Comparison of ENCODE assay signal across 9 mouse cellular contexts in genomic region chr13:91908202-91908980, GRCm38 (mm10). TPM values are rescaled to one million over a fixed set of nuclear protein-coding genes. Genes with fewer than 3 reads are reported as not detected.
DNase-seq lines count a peak whose midpoint lies in the region; ATAC-seq and TF ChIP-seq lines count a peak whose summit lies in the region.
"Had no signal": no experiment of that assay in that cellular context is flagged by ENCODE, and none has a peak within 500 bp of the region (broad histone marks: within the 10 kb centered on the region; RNA-seq: fewer than 3 reads in every experiment).

No protein-coding gene starts in this region.

- H3K4me1 ChIP-seq in E14TG2a.4 (replicated peaks; ENCODE audit: low read depth, low read length), result no peaks in the 10 kb centered on the region
- H3K4me1 ChIP-seq in forebrain, embryonic 12.5 days, result 0 out of 2 replicates have a peak, but pooled peaks cover 3% of the 10 kb centered on the region
- H3K4me1 ChIP-seq in lung, embryonic 16.5 days (replicated peaks; ENCODE audit: control insufficient read depth, insufficient read depth, low read length), result no peaks in the 10 kb centered on the region
- H3K4me1 ChIP-seq: limb, embryonic 15.5 days had no signal

- 38% methylated on average over 10 of the region's 10 CpGs for WGBS in forebrain, embryonic 12.5 days
- 36% methylated on average over 10 of the region's 10 CpGs for WGBS in lung, embryonic 16.5 days

- H3K4me3 ChIP-seq in E14TG2a.4 (replicated peaks; ENCODE audit: low read length), result no peak overlapping the region
- H3K4me3 ChIP-seq in forebrain, embryonic 12.5 days (replicated peaks), result no peak overlapping the region
- H3K4me3 ChIP-seq in lung, embryonic 16.5 days (ENCODE audit: low read length), result no peak overlapping the region
- H3K4me3 ChIP-seq: limb, embryonic 15.5 days had no signal

- peak; percentile 85 for ATAC-seq in forebrain, embryonic 12.5 days (ENCODE audit: low FRiP score)
- ATAC-seq in lung, embryonic 16.5 days (ENCODE audit: low read depth), result peak; percentile 85

- no peak overlapping the region for H3K4me2 ChIP-seq in forebrain, embryonic 12.5 days
- no peak overlapping the region for H3K4me2 ChIP-seq in lung, embryonic 16.5 days (ENCODE audit: low read depth, low read length)
- H3K4me2 ChIP-seq: limb, embryonic 15.5 days had no signal

- no peaks in the 10 kb centered on the region for H3K36me3 ChIP-seq in E14TG2a.4 (ENCODE audit: insufficient read depth, low read length)
- no peaks in the 10 kb centered on the region for H3K36me3 ChIP-seq in forebrain, embryonic 12.5 days (replicated peaks)
- no peaks in the 10 kb centered on the region for H3K36me3 ChIP-seq in lung, embryonic 16.5 days (ENCODE audit: control insufficient read depth, insufficient read depth, low read length)
- H3K36me3 ChIP-seq: limb, embryonic 15.5 days had no signal

- H3K9me3 ChIP-seq in E14TG2a.4 (ENCODE audit: low read length), result no peaks in the 10 kb centered on the region
- H3K9me3 ChIP-seq in forebrain, embryonic 12.5 days, result no peaks in the 10 kb centered on the region
- H3K9me3 ChIP-seq in lung, embryonic 16.5 days (ENCODE audit: control insufficient read depth, low read length), result no peaks in the 10 kb centered on the region
- H3K9me3 ChIP-seq: limb, embryonic 15.5 days had no signal

- no peaks in the 10 kb centered on the region for H3K27me3 ChIP-seq in E14TG2a.4 (ENCODE audit: insufficient read depth, low read length)
- no peaks in the 10 kb centered on the region for H3K27me3 ChIP-seq in forebrain, embryonic 12.5 days
- no peaks in the 10 kb centered on the region for H3K27me3 ChIP-seq in lung, embryonic 16.5 days (ENCODE audit: control insufficient read depth, insufficient read depth, low read depth, low read length)
- H3K27me3 ChIP-seq: limb, embryonic 15.5 days had no signal

- peak; percentile 76 for TF ChIP-seq CTCF in E14TG2a.4 (conservative IDR thresholded peaks at IDR 0.05; ENCODE audit: low read length)

- H3K9ac ChIP-seq in forebrain, embryonic 12.5 days, result no peak overlapping the region
- no peak overlapping the region for H3K9ac ChIP-seq in lung, embryonic 16.5 days (ENCODE audit: low read length)
- H3K9ac ChIP-seq: limb, embryonic 15.5 days had no signal

- DNase-seq in brain, embryonic 18.5 days (ENCODE audit: low read depth, low spot score), result peak; percentile 43
- DNase-seq in heart, postnatal 4 days, result peak; percentile 89
- peak; percentile 66 to 91 for DNase-seq in layer of hippocampus, adult 18-20 months (ENCODE audit: low spot score in 2 of 2)
- DNase-seq in ovary, postnatal 14 days (ENCODE audit: low spot score), result peak; percentile 64
- peak; percentile 67 for DNase-seq in thymus, postnatal 0 days (ENCODE audit: low spot score)

- H3K27ac ChIP-seq in forebrain, embryonic 12.5 days, result no peak overlapping the region
- H3K27ac ChIP-seq in lung, embryonic 16.5 days (ENCODE audit: low read length), result no peak overlapping the region
- H3K27ac ChIP-seq: limb, embryonic 15.5 days had no signal

RNA-seq across cellular contexts. Expression of gene Ckmt2, which starts 31.7 kb away (rescaled TPM):
- not detected in 2 replicates for polyA plus RNA-seq in forebrain, embryonic 12.5 days (2016; fragmentation: Nextera tagmentation; extraction: Ambion mirVana)
- 100 to 1,000 TPM; 279 to 301 TPM for total RNA-seq in heart, postnatal 4 days (2021)
- under 1 TPM in 1 of 2 experiments, not detected in 1; 0.58 TPM for total RNA-seq in layer of hippocampus, adult 18-20 months (2021)
- 1.8 and 5.7 TPM in 2 replicates for polyA plus RNA-seq in lung, embryonic 16.5 days (2015; fragmentation: Nextera tagmentation; extraction: Ambion mirVana)
- not detected in 2 replicates for polyA plus RNA-seq in thymus, postnatal 0 days (2015; fragmentation: Nextera tagmentation; extraction: Ambion mirVana)
